Mouse (Mus musculus) kidney, embryonic 14.5 days (tissue): ENCODE data around the gene Fstl4. TPM values are rescaled to one million over a fixed set of nuclear protein-coding genes. Genes with fewer than 3 reads are reported as not detected.

Source experiments
- ATAC-seq: fragments of 200-750 bp; cut with Nextera tagmentation; 2 replicates; pipeline ENCODE4 v1.8.0; 2017; ENCODE audit warnings: moderate number of reproducible peaks, mild to moderate bottlenecking, moderate TSS enrichment, moderate library complexity; ENCODE audit not compliant: low FRiP score, low TSS enrichment
- H3K27ac ChIP-seq: fragments of 300-500 bp; sonication (generic); 2 replicates; pipeline ENCODE4 v1.5.1; 2014; ENCODE audit warnings: low read depth, mild to moderate bottlenecking, low read length, moderate library complexity, mixed read lengths
- H3K27me3 ChIP-seq: fragments of 300-500 bp; sonication (generic); 2 replicates; pipeline ENCODE4 v1.6.1; 2014; ENCODE audit warnings: mild to moderate bottlenecking, low read length; ENCODE audit not compliant: control insufficient read depth, insufficient read depth
- H3K36me3 ChIP-seq: fragments of 300-500 bp; sonication (generic); 2 replicates; pipeline ENCODE4 v1.6.1; 2014; ENCODE audit warnings: low read length, mixed read lengths; ENCODE audit not compliant: control insufficient read depth, insufficient read depth
- H3K4me1 ChIP-seq: fragments of 300-500 bp; sonication (generic); 2 replicates; pipeline ENCODE4 v1.6.1; 2014; ENCODE audit warnings: low read length, mixed read lengths; ENCODE audit not compliant: control insufficient read depth, insufficient read depth
- H3K4me2 ChIP-seq: fragments of 300-500 bp; sonication (generic); replicated peaks from 2 replicates; pipeline ENCODE4 v1.6.1; 2014; ENCODE audit warnings: low read depth, mild to moderate bottlenecking, low read length
- H3K4me3 ChIP-seq: fragments of 300-500 bp; sonication (generic); 2 replicates; pipeline ENCODE4 v1.5.1; 2014; ENCODE audit warnings: mild to moderate bottlenecking, low read length
- H3K9ac ChIP-seq: fragments of 300-500 bp; sonication (generic); 2 replicates; pipeline ENCODE4 v1.6.1; 2014; ENCODE audit warnings: low read depth, mild to moderate bottlenecking, low read length, moderate library complexity
- H3K9me3 ChIP-seq: fragments of 300-500 bp; sonication (generic); 2 replicates; pipeline ENCODE4 v1.6.1; 2016; ENCODE audit warnings: low read length; ENCODE audit not compliant: control insufficient read depth
- WGBS: fragments of 180-500 bp; shearing (Covaris S2); extraction: QIAGEN DNeasy Blood & Tissue Kit; methylation state at CpG from one replicate; pipeline ENCODE4 v1.1.7; 2014; 5-methylcytosine and 5-hydroxymethylcytosine counted together
- polyA plus RNA-seq: library from polyadenylated mRNA; unstranded; fragments of >200 nt; fragmentation: Nextera tagmentation; extraction: Ambion mirVana; gene quantifications from 2 replicates; pipeline ENCODE4 v1.2.1, GENCODE M21; 2014

Fstl4 gene
- polyA plus RNA-seq, 1 experiment from 2014 or later: 1.6 TPM

GRCm38 (mm10) chr11:52970396-52970795 lies 206.0 kb downstream of the Fstl4 start:
- H3K4me3 ChIP-seq: no peak overlapping the region
- H3K27me3 ChIP-seq: no peaks in the 10 kb centered on the region

GRCm38 (mm10) chr11:52986986-52987385 lies 222.6 kb downstream of the Fstl4 start:
- no peaks in the 10 kb centered on the region for H3K4me1 ChIP-seq
- H3K27ac ChIP-seq: no peak overlapping the region
- no peaks in the 10 kb centered on the region for H3K9me3 ChIP-seq
- WGBS: 85% methylated on average over 8 of the region's 8 CpGs
- no peak overlapping the region for H3K4me3 ChIP-seq
- no peaks in the 10 kb centered on the region for H3K27me3 ChIP-seq
- no peaks in the 10 kb centered on the region for H3K36me3 ChIP-seq
- ATAC-seq: no peak
- no peak overlapping the region for H3K4me2 ChIP-seq
- no peak overlapping the region for H3K9ac ChIP-seq

More at GRCm38 (mm10) chr11:52970396-52970795, 206.0 kb downstream of the Fstl4 start:
- Histone ChIP-seq H3K9me3 (no peaks in the 10 kb centered on the region), H3K9ac (no peak overlapping the region), H3K4me1 (no peaks in the 10 kb centered on the region), H3K27ac (no peak overlapping the region), H3K4me2 (no peak overlapping the region), H3K36me3 (no peaks in the 10 kb centered on the region)
- 90% methylated on average over 6 of the region's 6 CpGs for WGBS
- no peak for ATAC-seq

GRCm38 (mm10) chr11:52994688-52995087 lies 230.3 kb downstream of the Fstl4 start:
- H3K4me2 ChIP-seq: no peak overlapping the region
- 89% methylated on average over 5 of the region's 5 CpGs for WGBS
- no peak for ATAC-seq

GRCm38 (mm10) chr11:52996434-52997093 lies 232.1 kb downstream of the Fstl4 start:
- Histone ChIP-seq H3K9ac (no peak overlapping the region), H3K36me3 (no peaks in the 10 kb centered on the region), H3K27ac (no peak overlapping the region), H3K27me3 (no peaks in the 10 kb centered on the region), H3K4me2 (no peak overlapping the region), H3K9me3 (no peaks in the 10 kb centered on the region), H3K4me3 (no peak overlapping the region), H3K4me1 (no peaks in the 10 kb centered on the region)
- ATAC-seq: no peak
- 60% methylated on average over 16 of the region's 16 CpGs for WGBS

More at GRCm38 (mm10) chr11:52994688-52995087, 230.3 kb downstream of the Fstl4 start:
- Histone ChIP-seq H3K27me3 (no peaks in the 10 kb centered on the region), H3K9me3 (no peaks in the 10 kb centered on the region), H3K4me3 (no peak overlapping the region), H3K27ac (no peak overlapping the region), H3K9ac (no peak overlapping the region), H3K36me3 (no peaks in the 10 kb centered on the region), H3K4me1 (no peaks in the 10 kb centered on the region)

- H3K9me3 ChIP-seq: no peaks in the 10 kb centered on the region
- no peaks in the 10 kb centered on the region for H3K36me3 ChIP-seq
- no peak overlapping the region for H3K4me2 ChIP-seq
- WGBS: 44% methylated on average over 4 of the region's 4 CpGs
- no peak overlapping the region for H3K27ac ChIP-seq
- H3K4me3 ChIP-seq: no peak overlapping the region
- ATAC-seq: no peak
- H3K9ac ChIP-seq: no peak overlapping the region
- H3K4me1 ChIP-seq: no peaks in the 10 kb centered on the region
- no peaks in the 10 kb centered on the region for H3K27me3 ChIP-seq
These were observed 233.0 kb downstream of the Fstl4 start for GRCm38 (mm10) chr11:52997421-52997820.

GRCm38 (mm10) chr11:53000226-53000625 lies 235.8 kb downstream of the Fstl4 start:
- no peak for ATAC-seq
- H3K4me3 ChIP-seq: no peak overlapping the region
- H3K4me2 ChIP-seq: no peak overlapping the region
- no peaks in the 10 kb centered on the region for H3K27me3 ChIP-seq
- 92% methylated on average over 11 of the region's 11 CpGs for WGBS
- H3K9ac ChIP-seq: no peak overlapping the region
- no peaks in the 10 kb centered on the region for H3K4me1 ChIP-seq
- no peaks in the 10 kb centered on the region for H3K36me3 ChIP-seq
- no peak overlapping the region for H3K27ac ChIP-seq
- H3K9me3 ChIP-seq: no peaks in the 10 kb centered on the region

- H3K27ac ChIP-seq: no peak overlapping the region
These were observed 238.9 kb downstream of the Fstl4 start for GRCm38 (mm10) chr11:53003361-53003760.

GRCm38 (mm10) chr11:53003811-53004210 lies 239.4 kb downstream of the Fstl4 start:
- Histone ChIP-seq H3K4me3 (no peak overlapping the region), H3K36me3 (no peaks in the 10 kb centered on the region), H3K9ac (no peak overlapping the region), H3K4me2 (no peak overlapping the region), H3K9me3 (no peaks in the 10 kb centered on the region), H3K27ac (no peak overlapping the region), H3K4me1 (no peaks in the 10 kb centered on the region), H3K27me3 (no peaks in the 10 kb centered on the region)
- 83% methylated on average over 9 of the region's 9 CpGs for WGBS
- ATAC-seq: no peak

More at GRCm38 (mm10) chr11:53003361-53003760, 238.9 kb downstream of the Fstl4 start:
- Histone ChIP-seq H3K27me3 (no peaks in the 10 kb centered on the region), H3K4me1 (no peaks in the 10 kb centered on the region), H3K36me3 (no peaks in the 10 kb centered on the region), H3K4me3 (no peak overlapping the region), H3K4me2 (no peak overlapping the region), H3K9ac (no peak overlapping the region), H3K9me3 (no peaks in the 10 kb centered on the region)
- no peak for ATAC-seq
- WGBS: 83% methylated on average over 7 of the region's 7 CpGs

GRCm38 (mm10) chr11:53009597-53009996 lies 245.2 kb downstream of the Fstl4 start:
- Histone ChIP-seq H3K4me2 (no peak overlapping the region), H3K36me3 (no peaks in the 10 kb centered on the region), H3K27me3 (no peaks in the 10 kb centered on the region), H3K27ac (no peak overlapping the region), H3K9ac (no peak overlapping the region), H3K4me1 (no peaks in the 10 kb centered on the region), H3K4me3 (no peak overlapping the region), H3K9me3 (no peaks in the 10 kb centered on the region)
- no peak for ATAC-seq
- 78% methylated on average over 7 of the region's 7 CpGs for WGBS
